Mouse (Mus musculus): ENCODE results near the gene Crebrf.

The Crebrf gene

GRCm38 (mm10) chr17:26705463-26706359 is 9.7 kb upstream of the Crebrf start:
- no peak for DNase-seq

GRCm38 (mm10) chr17:26707066-26707465 is 8.4 kb upstream of the Crebrf start:
- no peak for DNase-seq

GRCm38 (mm10) chr17:26708499-26708898 is 7.0 kb upstream of the Crebrf start:
- peak in 1 of 2 experiments; percentile 49 for DNase-seq

- peak; percentile 43 to 56 for DNase-seq
Measured at GRCm38 (mm10) chr17:26708993-26709590, 6.4 kb upstream of the Crebrf start.

GRCm38 (mm10) chr17:26710049-26710448 is 5.4 kb upstream of the Crebrf start:
- DNase-seq: no peak

GRCm38 (mm10) chr17:26715916-26716717 is 667 bp downstream of the Crebrf start:
- DNase-seq: peak; percentile 95

GRCm38 (mm10) chr17:26717868-26718267 is 2.4 kb downstream of the Crebrf start:
- DNase-seq: no peak

GRCm38 (mm10) chr17:26719405-26719804 is 4.0 kb downstream of the Crebrf start:
- no peak for DNase-seq

- DNase-seq: no peak
Measured at GRCm38 (mm10) chr17:26721802-26722201, 6.4 kb downstream of the Crebrf start.

GRCm38 (mm10) chr17:26724790-26725189 is 9.3 kb downstream of the Crebrf start:
- DNase-seq: no peak

GRCm38 (mm10) chr17:26726674-26727073 is 11.2 kb downstream of the Crebrf start:
- no peak for DNase-seq

GRCm38 (mm10) chr17:26727110-26727755 is 11.8 kb downstream of the Crebrf start:
- DNase-seq: no peak

- no peak for DNase-seq
Measured at GRCm38 (mm10) chr17:26742581-26742980, 27.1 kb downstream of the Crebrf start.

GRCm38 (mm10) chr17:26743294-26743693 is 27.8 kb downstream of the Crebrf start:
- DNase-seq: no peak

- DNase-seq: no peak
Measured at GRCm38 (mm10) chr17:26749975-26750374, 34.5 kb downstream of the Crebrf start.

GRCm38 (mm10) chr17:26752297-26752696 is 36.8 kb downstream of the Crebrf start:
- DNase-seq: no peak

- DNase-seq: no peak
Measured at GRCm38 (mm10) chr17:26753476-26753875, 38.0 kb downstream of the Crebrf start.

GRCm38 (mm10) chr17:26767100-26767753 is 51.8 kb downstream of the Crebrf start:
- DNase-seq: no peak

GRCm38 (mm10) chr17:26767754-26768124 is 52.3 kb downstream of the Crebrf start:
- no peak for DNase-seq

GRCm38 (mm10) chr17:26776211-26776610 is 60.8 kb downstream of the Crebrf start:
- DNase-seq: no peak

- no peak for DNase-seq
Measured at GRCm38 (mm10) chr17:26778001-26778400, 62.6 kb downstream of the Crebrf start.

- no peak for DNase-seq
Measured at GRCm38 (mm10) chr17:26778430-26779100, 63.1 kb downstream of the Crebrf start.
